Mouse (Mus musculus): ENCODE data around the gene Gart. TPM values are rescaled to one million over a fixed set of nuclear protein-coding genes. Genes with fewer than 3 reads are reported as not detected.

Gene Gart
- polyA plus RNA-seq, 1 experiment from 2014 or later = 125 TPM

DNA sequence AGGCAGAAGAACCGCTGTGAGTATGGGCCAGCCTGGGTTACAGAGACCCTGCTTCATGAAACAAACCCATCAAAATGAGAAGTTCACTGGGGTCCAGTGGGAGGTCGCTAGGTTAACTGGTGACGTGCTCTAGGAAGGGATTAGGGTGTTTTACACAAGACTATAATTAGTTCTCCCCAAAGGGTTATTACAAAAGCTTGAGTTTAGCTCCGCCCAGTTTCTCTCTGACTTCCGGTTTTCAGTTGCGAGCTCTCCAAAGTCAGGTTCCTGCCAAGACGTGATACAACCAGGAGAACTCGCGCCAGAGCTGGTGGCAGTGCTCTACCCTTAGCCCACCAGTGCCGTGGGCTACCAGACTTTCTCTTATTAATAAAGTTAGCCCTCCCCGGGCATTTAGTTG lies 35.5 kb downstream of the Gart start:
- no peak for DNase-seq (ENCODE audit: low spot score)

DNA sequence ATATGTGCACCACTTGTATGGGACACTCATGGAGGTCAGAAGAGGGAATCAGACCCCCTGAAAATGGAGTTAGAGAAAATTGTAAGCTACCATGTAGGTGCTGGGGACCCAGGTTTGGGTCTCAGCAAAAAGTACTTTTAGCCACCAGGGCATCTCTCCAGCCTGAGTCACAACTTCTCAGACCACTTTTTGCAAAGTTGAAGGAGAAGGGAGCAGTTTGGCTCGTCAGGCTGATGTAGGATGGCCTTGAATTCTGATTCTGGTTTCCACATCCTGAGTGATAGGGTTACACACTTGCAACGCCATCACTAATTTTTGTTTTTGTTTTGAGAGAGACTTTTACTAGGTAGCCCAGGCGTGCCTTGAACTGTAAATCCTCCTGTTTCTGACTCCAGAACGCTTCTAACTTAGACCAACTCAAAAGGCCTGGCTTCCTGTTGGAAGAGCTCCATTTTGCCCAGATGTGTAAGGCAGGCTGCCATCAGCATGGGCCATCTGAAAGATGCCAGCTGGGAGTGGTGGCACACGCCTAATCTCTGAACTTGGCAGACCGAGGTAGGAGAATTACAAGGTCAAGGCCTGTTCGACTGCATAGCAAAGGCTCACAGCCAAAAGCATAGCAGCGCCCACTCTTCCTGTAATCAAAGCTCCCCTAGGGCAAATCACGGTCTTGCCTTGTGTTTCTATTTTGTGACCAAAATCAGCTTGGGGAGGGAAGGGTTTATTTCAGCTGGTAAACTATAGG lies 37.1 kb downstream of the Gart start:
- no peak for DNase-seq (ENCODE audit: low spot score)

GRCm38 (mm10) chr16:91606958-91607357 lies 39.8 kb downstream of the Gart start:
- DNase-seq (ENCODE audit: low spot score) = no peak

DNA sequence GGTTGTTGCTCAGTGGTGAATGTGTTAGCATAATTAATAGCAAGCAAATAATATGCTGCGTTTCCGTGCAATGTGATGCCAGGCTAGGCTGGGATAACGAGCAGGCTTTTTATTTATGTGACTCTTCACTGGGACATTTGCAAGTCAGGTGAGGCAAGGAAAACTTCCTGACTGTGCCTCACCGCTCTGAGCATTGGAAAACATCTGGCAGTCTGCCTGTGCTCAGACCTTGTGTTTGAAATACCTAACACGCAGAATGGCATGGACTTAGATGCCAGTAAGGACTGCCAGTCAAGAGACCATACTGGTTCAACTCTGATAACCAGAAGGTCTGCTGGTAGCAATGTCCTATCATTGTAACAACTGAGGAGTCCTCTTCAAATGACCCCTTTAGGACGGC lies 41.6 kb downstream of the Gart start:
- DNase-seq (ENCODE audit: low spot score) = no peak

DNA sequence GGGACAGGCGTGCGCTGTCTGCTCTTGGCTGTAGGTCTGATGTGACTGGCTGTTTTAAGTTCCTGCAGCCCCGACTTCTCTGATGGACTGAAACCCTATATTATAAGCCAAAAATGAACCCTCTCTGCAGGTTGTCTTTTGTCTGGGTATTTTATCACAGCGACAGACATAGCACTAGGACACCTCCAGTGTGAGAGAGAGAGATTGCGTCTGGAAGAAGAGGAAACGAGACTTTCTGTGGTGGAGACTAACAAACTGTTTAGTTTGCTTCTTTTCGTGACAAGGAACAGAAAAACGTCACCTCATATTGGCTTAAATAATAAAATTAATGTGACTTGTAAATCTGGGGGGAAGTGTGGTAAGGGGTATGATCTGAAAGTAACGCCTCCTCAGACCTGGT lies 45.1 kb downstream of the Gart start:
- no peak for DNase-seq (ENCODE audit: low spot score)

DNA sequence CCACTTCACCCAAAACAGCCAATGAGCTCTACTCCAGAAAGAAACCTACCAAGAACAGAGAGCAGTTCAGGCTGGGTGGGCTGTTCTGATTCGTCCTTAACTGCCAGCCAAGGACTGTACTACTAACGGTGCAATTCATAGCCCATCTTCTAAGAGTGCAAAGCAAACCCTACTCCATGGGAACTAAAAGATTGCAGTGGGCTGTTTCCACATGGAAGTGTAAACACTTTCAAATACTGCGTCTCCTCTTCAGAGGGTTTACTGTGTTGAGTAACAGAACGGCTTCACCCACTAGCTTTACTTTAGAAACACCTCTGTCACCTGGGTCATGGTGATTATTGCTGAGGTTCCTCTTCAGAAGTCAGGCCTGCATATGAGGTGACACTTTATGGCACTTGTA lies 45.7 kb downstream of the Gart start:
- DNase-seq (ENCODE audit: low spot score) = no peak

GRCm38 (mm10) chr16:91599242-91599641 lies 47.5 kb downstream of the Gart start:
- no peak for DNase-seq (ENCODE audit: low spot score)

DNA sequence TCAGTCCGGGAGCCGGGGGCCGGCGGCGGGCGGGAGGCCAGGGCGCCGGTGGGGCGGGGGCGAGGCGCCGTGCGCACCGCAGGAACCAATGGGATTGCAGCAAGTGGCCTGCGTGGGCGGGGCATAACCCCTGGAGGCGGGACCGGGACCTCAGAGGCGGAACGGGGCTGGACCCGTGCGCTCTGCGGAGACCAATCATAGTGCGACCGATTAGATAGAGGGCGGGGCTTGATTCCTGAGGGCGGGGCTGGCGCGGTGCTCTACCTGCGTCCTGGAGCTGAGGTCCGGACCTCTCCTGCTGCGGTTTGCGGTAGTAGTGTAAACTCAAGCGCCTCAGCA lies 49.1 kb downstream of the Gart start, which contains the start of gene Tmem50b:
Gene Tmem50b, minus strand, starts transcription at position 129 of the 339 bp plus-strand sequence.
- peak; percentile 97 for DNase-seq (ENCODE audit: low spot score)

GRCm38 (mm10) chr16:91596779-91597671 lies 49.7 kb downstream of the Gart start:
- DNase-seq (ENCODE audit: low spot score) = peak; percentile 27

DNA sequence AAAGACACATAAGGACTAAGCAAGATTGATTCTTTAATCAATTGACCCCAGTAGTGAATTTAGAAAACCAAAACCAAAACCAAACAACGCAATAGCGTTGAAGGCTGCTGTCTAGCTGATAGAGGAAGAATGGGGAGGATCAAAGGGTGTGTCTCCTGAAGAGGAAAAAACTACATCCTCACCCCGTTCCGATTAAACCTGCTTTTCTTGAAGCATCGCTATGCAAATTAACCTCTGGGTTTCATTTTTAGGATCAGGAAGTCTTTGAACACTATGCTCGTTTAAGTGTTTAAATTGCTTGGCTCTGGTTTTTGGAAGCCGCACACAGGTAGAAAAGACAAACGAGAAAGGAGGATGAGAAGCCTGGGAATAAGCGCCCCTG lies 50.4 kb downstream of the Gart start:
- DNase-seq (ENCODE audit: low spot score) = peak; percentile 50

GRCm38 (mm10) chr16:91595076-91595475 lies 51.7 kb downstream of the Gart start:
- no peak for DNase-seq (ENCODE audit: low spot score)

DNA sequence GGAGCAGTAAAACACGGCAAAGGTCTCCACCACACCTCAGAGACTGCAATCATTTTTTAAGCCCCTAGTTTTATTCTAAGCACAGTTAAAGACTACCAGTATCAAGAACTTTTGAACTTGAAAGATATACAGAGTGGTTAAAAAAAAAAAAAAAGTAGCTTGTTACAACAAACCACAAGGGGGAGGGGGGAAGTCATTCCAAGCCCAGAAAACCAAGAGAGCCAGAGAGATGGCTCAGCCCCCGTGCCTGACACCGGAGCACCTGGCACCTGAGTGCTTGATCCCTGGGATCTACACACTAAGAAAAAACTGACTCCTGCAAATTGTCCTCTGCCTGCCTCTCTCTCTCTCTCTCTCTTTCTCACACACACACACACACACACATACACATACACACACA lies 53.5 kb downstream of the Gart start:
- DNase-seq (ENCODE audit: low spot score) = peak; percentile 51

DNA sequence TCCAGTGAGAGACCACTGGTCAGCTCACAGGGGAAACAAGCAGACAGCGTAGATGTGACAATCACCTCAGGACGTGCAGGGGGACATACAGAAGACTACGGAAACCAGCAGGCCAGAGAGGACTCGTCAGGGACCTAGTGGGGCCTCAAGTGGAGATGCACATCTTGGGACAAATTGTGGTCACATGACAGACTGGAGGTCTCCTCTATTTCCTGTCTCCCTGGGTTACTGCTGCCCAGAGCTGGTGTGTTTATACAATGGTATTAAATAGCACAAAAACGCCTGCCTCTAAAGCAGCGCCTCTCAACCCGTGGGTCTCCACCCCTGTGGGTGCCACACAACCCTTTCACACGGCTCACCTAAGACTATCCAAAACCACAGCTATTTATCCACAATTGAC lies 54.6 kb downstream of the Gart start:
- no peak for DNase-seq (ENCODE audit: low spot score)

DNA sequence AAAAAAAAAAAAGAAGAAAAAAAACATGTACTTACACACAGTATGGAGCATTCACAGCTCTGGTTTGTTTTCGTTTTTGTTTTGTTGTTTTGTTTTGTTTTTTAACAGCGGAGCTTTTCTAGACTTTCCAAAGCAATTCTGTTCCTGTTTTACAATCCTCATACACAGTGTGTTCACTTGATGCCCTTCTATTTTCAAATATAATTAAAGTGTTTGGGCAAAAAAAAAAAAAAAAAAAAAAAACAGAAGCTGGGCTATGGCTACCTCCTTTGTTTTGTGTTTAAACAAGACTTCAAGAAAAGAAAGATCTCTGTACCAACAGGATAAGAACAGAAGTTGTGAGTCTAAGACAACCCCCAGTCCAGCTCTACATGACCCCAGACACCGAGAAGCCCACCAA lies 58.0 kb downstream of the Gart start:
- no peak for DNase-seq (ENCODE audit: low spot score)

GRCm38 (mm10) chr16:91587730-91588453 lies 58.9 kb downstream of the Gart start:
- peak; percentile 73 for DNase-seq (ENCODE audit: low spot score)

GRCm38 (mm10) chr16:91586244-91586643 lies 60.5 kb downstream of the Gart start:
- no peak for DNase-seq (ENCODE audit: low spot score)

GRCm38 (mm10) chr16:91585617-91586016 lies 61.1 kb downstream of the Gart start:
- DNase-seq (ENCODE audit: low spot score) = no peak

DNA sequence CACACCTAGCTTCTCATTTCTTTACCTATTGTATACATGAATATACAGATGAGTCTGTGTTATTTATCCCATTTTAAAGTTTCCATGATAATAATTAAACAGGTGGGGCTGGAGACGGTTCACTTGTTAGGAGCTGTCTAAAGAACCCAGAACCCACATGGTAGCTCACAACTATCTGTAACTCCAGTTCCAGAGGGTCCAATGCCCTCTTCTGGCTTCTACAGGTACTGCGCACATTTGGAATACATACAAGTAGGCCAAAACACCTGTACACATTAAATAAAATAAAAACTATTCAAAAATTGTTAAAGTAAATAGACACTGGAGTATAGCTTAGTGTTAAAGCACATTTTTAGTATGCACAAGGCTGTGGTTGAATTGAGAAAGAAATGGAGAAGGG lies 64.4 kb downstream of the Gart start:
- DNase-seq (ENCODE audit: low spot score) = peak; percentile 69

- DNase-seq (ENCODE audit: low spot score) = no peak
Observed at GRCm38 (mm10) chr16:91578980-91579720, 67.6 kb downstream of the Gart start.

GRCm38 (mm10) chr16:91575151-91575550 lies 71.6 kb downstream of the Gart start:
- no peak for DNase-seq (ENCODE audit: low spot score)
